Mouse (Mus musculus): Measurements from ENCODE around the gene Olfr320. TPM values are rescaled to one million over a fixed set of nuclear protein-coding genes. Genes with fewer than 3 reads are reported as not detected.

The Olfr320 gene
- polyA plus RNA-seq (2015; fragmentation: Nextera tagmentation; extraction: Ambion mirVana) = not detected in 2 replicates

DNA sequence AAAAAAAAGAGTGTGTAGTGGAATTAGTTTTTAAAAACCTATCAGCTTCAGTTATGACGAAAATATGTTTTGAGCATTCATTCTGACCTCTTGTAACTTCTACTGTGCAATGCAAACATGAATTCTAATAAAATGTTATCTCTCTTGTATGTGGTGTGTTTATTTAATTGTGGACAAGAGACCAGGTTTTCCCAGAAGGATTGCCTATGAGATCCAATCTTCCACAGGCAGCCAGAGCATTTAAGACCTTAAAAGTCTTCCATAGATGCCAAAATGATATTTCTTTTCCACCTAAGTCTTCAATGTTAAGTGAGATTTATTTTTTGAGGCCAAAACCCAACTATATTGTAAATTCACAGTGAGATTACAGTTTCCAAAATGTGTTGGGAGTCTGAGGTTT lies at the start of gene Olfr320:
Olfr320 (plus strand) TSS at position 301 of the 400 bp plus-strand sequence.
- Histone ChIP-seq H3K4me3 (ENCODE audit: low read depth, low read length) (no peak within 1 kb of the TSS), H3K27me3 (ENCODE audit: insufficient read depth, low read length) (no peaks in the 10 kb centered on the region), H3K4me1 (ENCODE audit: insufficient read depth) (no peaks in the 10 kb centered on the region), H3K9me3 (ENCODE audit: low read length) (no peaks in the 10 kb centered on the region), H3K27ac (ENCODE audit: low read depth) (no peak within 1 kb of the TSS), H3K36me3 (replicated peaks; ENCODE audit: insufficient read depth, low read length) (no peaks in the 10 kb centered on the region), H3K4me2 (ENCODE audit: low read depth, low read length) (no peak within 1 kb of the TSS), H3K9ac (replicated peaks) (no peak within 1 kb of the TSS)
- no peak for ATAC-seq
- WGBS (ENCODE audit: insufficient replicate concordance) = 75% methylated on average over 1 of the region's 1 CpGs
- no peak for DNase-seq
- TF ChIP-seq CTCF (IDR thresholded peaks at IDR 0.05; ENCODE audit: low read depth) (no peak), EP300 (IDR thresholded peaks at IDR 0.05; ENCODE audit: low read depth) (no peak)

DNA sequence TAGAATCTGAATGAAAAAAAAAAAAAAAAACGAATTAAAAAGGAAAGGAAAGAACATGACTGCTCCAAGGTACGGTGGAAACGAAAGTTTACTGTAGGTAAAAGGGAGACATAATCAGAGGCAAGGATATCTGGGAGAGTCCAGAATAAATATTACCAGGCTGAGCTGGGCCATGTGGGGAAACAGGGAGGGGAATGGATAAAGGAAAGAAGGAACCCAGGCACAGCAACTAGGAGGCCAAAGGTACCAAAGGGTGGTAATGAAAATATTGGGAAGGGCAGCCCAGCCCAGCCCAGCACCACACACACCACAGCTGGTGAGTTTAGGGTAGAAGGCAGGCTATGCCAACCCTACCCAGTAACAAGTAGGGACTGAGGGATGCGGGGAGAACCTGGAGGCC lies 46.0 kb upstream of the Olfr320 start:
- Histone ChIP-seq H3K9me3 (ENCODE audit: low read length) (no peaks in the 10 kb centered on the region), H3K4me2 (ENCODE audit: low read depth, low read length) (no peak overlapping the region), H3K9ac (replicated peaks) (no peak overlapping the region), H3K4me1 (ENCODE audit: insufficient read depth) (no peaks in the 10 kb centered on the region; the same call in 1 of the 2 replicates), H3K4me3 (ENCODE audit: low read depth, low read length) (no peak overlapping the region), H3K27me3 (ENCODE audit: insufficient read depth, low read length) (peaks cover 4% of the 10 kb centered on the region; the same call in 1 of the 2 replicates), H3K27ac (ENCODE audit: low read depth) (no peak overlapping the region), H3K36me3 (replicated peaks; ENCODE audit: insufficient read depth, low read length) (no peaks in the 10 kb centered on the region)
- TF ChIP-seq EP300 (IDR thresholded peaks at IDR 0.05; ENCODE audit: low read depth) (no peak), CTCF (IDR thresholded peaks at IDR 0.05; ENCODE audit: low read depth) (no peak)
- ATAC-seq = no peak
- no peak for DNase-seq
- 61% methylated on average over 4 of the region's 4 CpGs for WGBS (ENCODE audit: insufficient replicate concordance)

DNA sequence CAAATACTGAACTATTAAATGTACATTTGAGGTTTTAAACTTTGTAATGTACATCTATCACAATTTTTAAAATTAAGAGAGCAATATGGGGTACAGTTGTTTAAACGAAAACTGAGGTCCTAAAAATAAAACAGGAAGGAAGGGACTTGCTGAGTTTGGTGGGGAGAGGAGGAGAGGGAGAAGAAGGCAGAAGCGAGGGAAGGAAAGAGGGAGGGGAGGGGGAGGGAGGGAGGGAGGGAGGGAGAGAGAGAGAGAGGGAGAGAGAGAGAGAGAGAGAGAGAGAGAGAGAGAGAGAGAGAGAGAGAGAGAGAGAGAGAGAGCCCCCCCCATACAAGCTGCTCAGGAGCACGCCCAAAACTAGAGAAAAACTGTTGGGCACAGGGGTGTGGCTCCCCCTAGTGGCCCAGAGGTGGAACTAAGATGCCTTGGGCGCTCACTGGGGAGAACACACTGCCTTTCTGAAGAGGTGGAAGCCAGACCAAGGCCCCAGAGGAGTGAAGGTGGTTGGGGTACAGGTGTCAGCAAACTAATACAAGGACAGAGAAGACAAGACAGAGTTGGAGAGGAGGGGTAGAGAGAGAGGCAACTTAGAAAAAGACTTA lies 44.4 kb upstream of the Olfr320 start:
- 8% methylated on average over 3 of the region's 4 CpGs for WGBS (ENCODE audit: insufficient replicate concordance)
- ATAC-seq (0 out of 2 replicates have a peak, but pooled peaks have one; percentile 17), DNase-seq (peak; percentile 77)
- Histone ChIP-seq H3K27me3 (ENCODE audit: insufficient read depth, low read length) (peaks cover 9% of the 10 kb centered on the region), H3K36me3 (replicated peaks; ENCODE audit: insufficient read depth, low read length) (no peaks in the 10 kb centered on the region), H3K9ac (replicated peaks) (no peak overlapping the region), H3K4me3 (ENCODE audit: low read depth, low read length) (no peak overlapping the region), H3K4me1 (ENCODE audit: insufficient read depth) (no peaks in the 10 kb centered on the region; the same call in 1 of the 2 replicates), H3K27ac (ENCODE audit: low read depth) (no peak overlapping the region), H3K9me3 (ENCODE audit: low read length) (no peaks in the 10 kb centered on the region), H3K4me2 (ENCODE audit: low read depth, low read length) (0 out of 2 replicates have a peak overlapping the region, but pooled peaks have one; percentile 3)
- peak; percentile 95 for TF ChIP-seq CTCF (IDR thresholded peaks at IDR 0.05; ENCODE audit: low read depth)
- no peak for TF ChIP-seq EP300 (IDR thresholded peaks at IDR 0.05; ENCODE audit: low read depth)

DNA sequence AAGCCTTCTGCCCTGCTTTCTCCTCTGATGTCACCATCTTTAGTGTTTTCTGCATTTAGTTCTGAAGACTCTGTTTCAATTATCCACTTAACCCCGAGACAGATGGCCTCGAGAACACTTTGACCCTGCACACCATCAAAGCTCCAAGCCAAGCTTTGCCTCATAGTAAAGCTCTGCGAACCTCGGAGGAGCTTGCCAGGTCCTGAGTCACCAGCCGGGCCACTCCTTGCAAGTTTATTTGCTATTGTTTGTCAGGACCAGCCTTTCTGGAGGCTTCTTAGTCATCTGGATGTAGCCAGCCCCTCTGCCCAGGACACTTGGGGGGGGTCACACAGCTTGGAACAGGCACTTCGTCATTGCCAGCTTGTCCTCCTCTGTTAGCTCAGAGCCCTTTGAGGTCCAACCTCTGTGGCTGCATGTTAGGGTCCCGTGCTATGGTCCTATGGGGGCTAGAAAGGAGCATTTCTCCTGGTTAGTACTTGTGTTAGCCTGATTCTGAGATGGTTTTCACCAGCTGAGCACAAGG lies 42.7 kb upstream of the Olfr320 start:
- H3K27ac ChIP-seq (ENCODE audit: low read depth) = no peak overlapping the region
- ATAC-seq = no peak
- H3K4me1 ChIP-seq (ENCODE audit: insufficient read depth) = peaks cover 2% of the 10 kb centered on the region; the same call in 1 of the 2 replicates
- H3K9me3 ChIP-seq (ENCODE audit: low read length) = no peaks in the 10 kb centered on the region
- H3K36me3 ChIP-seq (replicated peaks; ENCODE audit: insufficient read depth, low read length) = 0 out of 2 replicates have a peak, but pooled peaks cover 4% of the 10 kb centered on the region
- no peak overlapping the region for H3K9ac ChIP-seq (replicated peaks)
- TF ChIP-seq EP300 (IDR thresholded peaks at IDR 0.05; ENCODE audit: low read depth) (no peak), CTCF (IDR thresholded peaks at IDR 0.05; ENCODE audit: low read depth) (no peak)
- no peak for DNase-seq
- WGBS (ENCODE audit: insufficient replicate concordance) = 73% methylated on average over 7 of the region's 7 CpGs
- H3K4me2 ChIP-seq (ENCODE audit: low read depth, low read length) = no peak overlapping the region
- no peak overlapping the region for H3K4me3 ChIP-seq (ENCODE audit: low read depth, low read length)
- peaks cover 9% of the 10 kb centered on the region for H3K27me3 ChIP-seq (ENCODE audit: insufficient read depth, low read length)

DNA sequence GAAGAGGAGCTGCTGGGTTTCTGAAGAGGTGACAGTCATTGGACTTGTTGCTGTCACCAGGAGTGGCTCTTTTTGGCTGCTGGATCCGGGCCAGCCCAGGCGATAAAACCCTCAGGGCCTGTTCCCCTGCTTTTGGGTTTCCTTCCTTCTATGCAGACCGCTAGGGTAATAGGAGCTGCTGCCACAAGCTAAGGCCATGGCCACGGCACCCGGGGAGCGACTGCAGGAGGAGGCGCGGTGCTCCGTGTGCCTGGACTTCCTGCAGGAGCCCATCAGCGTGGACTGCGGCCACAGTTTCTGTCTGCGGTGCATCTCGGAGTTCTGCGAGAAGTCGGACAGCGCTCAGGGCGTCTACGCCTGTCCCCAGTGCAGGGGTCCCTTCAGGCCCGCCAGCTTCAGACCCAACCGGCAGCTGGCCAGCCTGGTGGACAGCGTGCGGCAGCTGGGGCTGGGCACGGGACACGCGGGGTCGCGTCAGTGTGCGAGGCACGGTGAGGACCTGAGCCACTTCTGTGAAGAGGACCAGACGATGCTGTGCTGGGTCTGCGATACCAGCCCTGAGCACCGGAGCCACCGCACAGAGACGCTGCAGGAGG lies 40.5 kb upstream of the Olfr320 start, which contains the start of gene Trim58:
Trim58 (plus strand) TSS at position 194 of the 596 bp plus-strand sequence.
- peak within 1 kb of the TSS; percentile 70 for H3K4me2 ChIP-seq (ENCODE audit: low read depth, low read length)
- H3K4me3 ChIP-seq (ENCODE audit: low read depth, low read length) = peak within 1 kb of the TSS; percentile 68
- peak within 1 kb of the TSS; percentile 92 for H3K9ac ChIP-seq (replicated peaks)
- H3K4me1 ChIP-seq (ENCODE audit: insufficient read depth) = peaks cover 2% of the 10 kb centered on the region; the same call in 1 of the 2 replicates
- no peaks in the 10 kb centered on the region for H3K9me3 ChIP-seq (ENCODE audit: low read length)
- peak within 1 kb of the TSS; percentile 99 for H3K27ac ChIP-seq (ENCODE audit: low read depth)
- peaks cover 13% of the 10 kb centered on the region for H3K36me3 ChIP-seq (replicated peaks; ENCODE audit: insufficient read depth, low read length)
- under 1% methylated on average over 30 of the region's 34 CpGs for WGBS (ENCODE audit: insufficient replicate concordance)
- TF ChIP-seq EP300 (IDR thresholded peaks at IDR 0.05; ENCODE audit: low read depth) (no peak), CTCF (IDR thresholded peaks at IDR 0.05; ENCODE audit: low read depth) (0 out of 2 replicates have a peak, but pooled peaks have one; percentile 7)
- H3K27me3 ChIP-seq (ENCODE audit: insufficient read depth, low read length) = peaks cover 9% of the 10 kb centered on the region
- ATAC-seq (peak; percentile 22), DNase-seq (peak; percentile 77)

DNA sequence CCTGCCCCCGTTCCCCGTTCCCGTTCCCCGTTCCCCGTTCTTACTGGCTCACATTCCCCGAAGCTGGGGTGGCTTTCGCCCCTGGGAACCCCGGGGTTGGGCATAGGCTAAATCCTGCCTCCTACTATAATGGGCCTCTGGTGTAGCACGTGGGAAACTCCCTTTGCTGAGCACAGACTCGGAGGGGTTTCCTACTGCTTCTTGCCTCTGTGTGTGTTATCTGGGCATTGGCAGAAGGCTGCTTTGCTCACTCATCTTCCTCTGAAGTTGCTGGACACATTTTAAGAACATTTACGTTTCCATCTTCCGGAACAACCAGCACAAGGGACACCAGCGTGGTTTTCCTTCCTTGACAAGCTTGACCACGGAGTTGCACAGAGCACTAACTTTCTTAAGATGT lies 39.8 kb upstream of the Olfr320 start:
- WGBS (ENCODE audit: insufficient replicate concordance) = 10% methylated on average over 14 of the region's 14 CpGs
- H3K9ac ChIP-seq (replicated peaks) = peak overlapping the region; percentile 92
- H3K27ac ChIP-seq (ENCODE audit: low read depth) = peak overlapping the region; percentile 99
- ATAC-seq = peak; percentile 81
- TF ChIP-seq CTCF (IDR thresholded peaks at IDR 0.05; ENCODE audit: low read depth) (no peak), EP300 (IDR thresholded peaks at IDR 0.05; ENCODE audit: low read depth) (peak; percentile 35; the same call in 1 of the 2 replicates)
- H3K4me2 ChIP-seq (ENCODE audit: low read depth, low read length) = peak overlapping the region; percentile 70
- no peaks in the 10 kb centered on the region for H3K9me3 ChIP-seq (ENCODE audit: low read length)
- peaks cover 9% of the 10 kb centered on the region for H3K27me3 ChIP-seq (ENCODE audit: insufficient read depth, low read length)
- peaks cover 2% of the 10 kb centered on the region; the same call in 1 of the 2 replicates for H3K4me1 ChIP-seq (ENCODE audit: insufficient read depth)
- H3K4me3 ChIP-seq (ENCODE audit: low read depth, low read length) = peak overlapping the region; percentile 68
- peaks cover 13% of the 10 kb centered on the region for H3K36me3 ChIP-seq (replicated peaks; ENCODE audit: insufficient read depth, low read length)
- peak; percentile 59 for DNase-seq

All from liver, postnatal 0 days (tissue).